Comparison of ENCODE assay signal across 20 mouse cellular contexts in genomic region chr7:113859480-113859881, GRCm38 (mm10).
A peak's percentile ranks its signal among the peaks of the same experiment; 100 is the strongest.
DNase-seq lines count a peak whose midpoint lies in the region; ATAC-seq and TF ChIP-seq lines count a peak whose summit lies in the region.
"Had no signal": no experiment of that assay in that cellular context is flagged by ENCODE, and none has a peak within 500 bp of the region (broad histone marks: within the 10 kb centered on the region; RNA-seq: fewer than 3 reads in every experiment).

No protein-coding gene starts in this region.

- no peak for TF ChIP-seq EP300 in liver, postnatal 0 days (IDR thresholded peaks at IDR 0.05; ENCODE audit: low read depth)

- no peak overlapping the region for H3K4me3 ChIP-seq in liver, adult 2 months (ENCODE audit: insufficient read depth, low read depth, low read length)
- H3K4me3 ChIP-seq in liver, postnatal 0 days (ENCODE audit: low read depth, low read length) = no peak overlapping the region
- H3K4me3 ChIP-seq in forebrain, embryonic 16.5 days (replicated peaks; ENCODE audit: low read length) = no peak overlapping the region
- H3K4me3 ChIP-seq in kidney, embryonic 16.5 days (ENCODE audit: low read length) = no peak overlapping the region
- H3K4me3 ChIP-seq in neural tube, embryonic 15.5 days (replicated peaks) = no peak overlapping the region
- H3K4me3 ChIP-seq: embryonic facial prominence, embryonic 10.5 days; heart, embryonic 13.5 days; limb, embryonic 13.5 days; liver, embryonic 15.5 days; stomach, embryonic 15.5 days had no signal

- WGBS in liver, adult 2 months = 79% methylated on average over 5 of the region's 5 CpGs
- 82% methylated on average over 5 of the region's 5 CpGs for WGBS in liver, postnatal 0 days (ENCODE audit: insufficient replicate concordance)
- WGBS in forebrain, embryonic 16.5 days = 25% methylated on average over 5 of the region's 5 CpGs
- 55% methylated on average over 5 of the region's 5 CpGs for WGBS in kidney, embryonic 16.5 days
- 71% methylated on average over 5 of the region's 5 CpGs for WGBS in neural tube, embryonic 15.5 days

- TF ChIP-seq POLR2A in liver, adult 2 months (IDR thresholded peaks at IDR 0.05; ENCODE audit: extremely low read depth, insufficient read depth, low read length) = no peak

- H3K27me3 ChIP-seq in liver, adult 2 months (ENCODE audit: control insufficient read depth, insufficient read depth, low read length) = no peaks in the 10 kb centered on the region
- H3K27me3 ChIP-seq in liver, postnatal 0 days (ENCODE audit: insufficient read depth, low read length) = no peaks in the 10 kb centered on the region
- peaks cover 10% of the 10 kb centered on the region for H3K27me3 ChIP-seq in forebrain, embryonic 16.5 days (replicated peaks; ENCODE audit: control insufficient read depth, insufficient read depth, low read length)
- no peaks in the 10 kb centered on the region for H3K27me3 ChIP-seq in kidney, embryonic 16.5 days (ENCODE audit: insufficient read depth, low read length)
- no peaks in the 10 kb centered on the region for H3K27me3 ChIP-seq in neural tube, embryonic 15.5 days (replicated peaks)
- H3K27me3 ChIP-seq: heart, embryonic 13.5 days; limb, embryonic 13.5 days; liver, embryonic 15.5 days; stomach, embryonic 15.5 days had no signal

- ATAC-seq in liver, postnatal 0 days = no peak
- ATAC-seq in forebrain, embryonic 16.5 days = peak; percentile 85
- ATAC-seq in kidney, embryonic 16.5 days (ENCODE audit: low FRiP score, low TSS enrichment) = peak; percentile 31; the same call in 1 of the 2 replicates
- ATAC-seq in neural tube, embryonic 15.5 days (ENCODE audit: low FRiP score) = no peak
- ATAC-seq: CD4-positive, CD25-positive, alpha-beta regulatory T cell, adult 4 months; hindbrain, embryonic 16.5 days; midbrain, embryonic 16.5 days had no signal

- H3K36me3 ChIP-seq in liver, adult 2 months (ENCODE audit: control insufficient read depth, insufficient read depth, low read length) = no peaks in the 10 kb centered on the region
- H3K36me3 ChIP-seq in liver, postnatal 0 days (replicated peaks; ENCODE audit: insufficient read depth, low read length) = no peaks in the 10 kb centered on the region
- H3K36me3 ChIP-seq in forebrain, embryonic 16.5 days (ENCODE audit: control insufficient read depth, insufficient read depth) = no peaks in the 10 kb centered on the region
- H3K36me3 ChIP-seq in kidney, embryonic 16.5 days (ENCODE audit: insufficient read depth, low read length) = no peaks in the 10 kb centered on the region
- no peaks in the 10 kb centered on the region for H3K36me3 ChIP-seq in neural tube, embryonic 15.5 days
- H3K36me3 ChIP-seq: embryonic facial prominence, embryonic 10.5 days; G1E; heart, embryonic 13.5 days; limb, embryonic 13.5 days; liver, embryonic 15.5 days; stomach, embryonic 15.5 days had no signal

- no peak for TF ChIP-seq CTCF in liver, adult 2 months (IDR thresholded peaks at IDR 0.05; ENCODE audit: low read depth, low read length)
- TF ChIP-seq CTCF in liver, postnatal 0 days (IDR thresholded peaks at IDR 0.05; ENCODE audit: low read depth) = no peak

- no peaks in the 10 kb centered on the region for H3K9me3 ChIP-seq in liver, postnatal 0 days (ENCODE audit: low read length)
- H3K9me3 ChIP-seq in forebrain, embryonic 16.5 days (ENCODE audit: control insufficient read depth, low read length) = no peaks in the 10 kb centered on the region
- H3K9me3 ChIP-seq in kidney, embryonic 16.5 days (ENCODE audit: low read length) = 0 out of 2 replicates have a peak, but pooled peaks cover 3% of the 10 kb centered on the region
- H3K9me3 ChIP-seq in neural tube, embryonic 15.5 days (replicated peaks) = no peaks in the 10 kb centered on the region
- H3K9me3 ChIP-seq: embryonic facial prominence, embryonic 10.5 days; heart, embryonic 13.5 days; limb, embryonic 13.5 days; liver, embryonic 15.5 days; stomach, embryonic 15.5 days had no signal

- no peaks in the 10 kb centered on the region for H3K79me2 ChIP-seq in liver, adult 2 months (ENCODE audit: control insufficient read depth, insufficient read depth, low read length)

- DNase-seq in liver, adult 2 months (ENCODE audit: extremely low read depth, low read depth, low spot score) = peak; percentile 1
- no peak for DNase-seq in liver, postnatal 0 days
- peak; percentile 21 to 78 for DNase-seq in lung, postnatal 4 days
- no peak for DNase-seq in cerebellum, postnatal 4 days (ENCODE audit: low spot score in 2 of 2)
- DNase-seq: cerebellum, adult 11 months; cerebellum, postnatal 25 days; heart, postnatal 36 days; thymus, adult 2 months had no signal

- H3K9ac ChIP-seq in liver, adult 2 months (ENCODE audit: low read depth, low read length) = no peak overlapping the region
- no peak overlapping the region for H3K9ac ChIP-seq in liver, postnatal 0 days (replicated peaks)
- H3K9ac ChIP-seq in forebrain, embryonic 16.5 days (replicated peaks; ENCODE audit: low read depth, low read length) = no peak overlapping the region
- no peak overlapping the region for H3K9ac ChIP-seq in kidney, embryonic 16.5 days (replicated peaks; ENCODE audit: low read length)
- no peak overlapping the region for H3K9ac ChIP-seq in neural tube, embryonic 15.5 days (replicated peaks)
- H3K9ac ChIP-seq: heart, embryonic 13.5 days; limb, embryonic 13.5 days; liver, embryonic 15.5 days; stomach, embryonic 15.5 days had no signal

- H3K4me1 ChIP-seq in liver, adult 2 months (ENCODE audit: control insufficient read depth, insufficient read depth, low read length) = no peaks in the 10 kb centered on the region
- H3K4me1 ChIP-seq in liver, postnatal 0 days (ENCODE audit: insufficient read depth) = no peaks in the 10 kb centered on the region
- H3K4me1 ChIP-seq in forebrain, embryonic 16.5 days (replicated peaks; ENCODE audit: control insufficient read depth, insufficient read depth, low read length) = no peaks in the 10 kb centered on the region
- no peaks in the 10 kb centered on the region for H3K4me1 ChIP-seq in kidney, embryonic 16.5 days (ENCODE audit: insufficient read depth, low read length)
- H3K4me1 ChIP-seq in neural tube, embryonic 15.5 days = 0 out of 2 replicates have a peak, but pooled peaks cover 3% of the 10 kb centered on the region
- H3K4me1 ChIP-seq: embryonic facial prominence, embryonic 10.5 days; limb, embryonic 13.5 days; liver, embryonic 15.5 days; stomach, embryonic 15.5 days had no signal

- no peak overlapping the region for H3K27ac ChIP-seq in liver, adult 2 months (replicated peaks; ENCODE audit: insufficient read depth, low read depth, low read length)
- H3K27ac ChIP-seq in liver, postnatal 0 days (ENCODE audit: low read depth) = no peak overlapping the region
- H3K27ac ChIP-seq in forebrain, embryonic 16.5 days (ENCODE audit: low read length) = no peak overlapping the region
- H3K27ac ChIP-seq in kidney, embryonic 16.5 days (ENCODE audit: low read length) = 0 out of 2 replicates have a peak overlapping the region, but pooled peaks have one; percentile 7
- H3K27ac ChIP-seq in neural tube, embryonic 15.5 days (replicated peaks) = no peak overlapping the region
- H3K27ac ChIP-seq: embryonic facial prominence, embryonic 10.5 days; heart, embryonic 13.5 days; limb, embryonic 13.5 days; liver, embryonic 15.5 days; stomach, embryonic 15.5 days had no signal

- H3K4me2 ChIP-seq in liver, postnatal 0 days (ENCODE audit: low read depth, low read length) = no peak overlapping the region
- no peak overlapping the region for H3K4me2 ChIP-seq in forebrain, embryonic 16.5 days (ENCODE audit: low read length)
- H3K4me2 ChIP-seq in kidney, embryonic 16.5 days (replicated peaks; ENCODE audit: low read depth, low read length) = no peak overlapping the region
- H3K4me2 ChIP-seq in neural tube, embryonic 15.5 days = no peak overlapping the region
- H3K4me2 ChIP-seq: heart, embryonic 13.5 days; limb, embryonic 13.5 days; liver, embryonic 15.5 days; stomach, embryonic 15.5 days had no signal

Comparison
In these comparisons a context has a peak if more than half of its experiments do, and no peak if none do; other contexts are left out.
1. DNase-seq: peak in liver, adult 2 months (single experiment) and lung, postnatal 4 days (2 of 2); none in liver, postnatal 0 days (single experiment) and cerebellum, postnatal 4 days (0 of 2).
2. ATAC-seq: peak in forebrain, embryonic 16.5 days (single experiment) and kidney, embryonic 16.5 days (single experiment); none in liver, postnatal 0 days (single experiment) and neural tube, embryonic 15.5 days (single experiment).